Mouse (Mus musculus) skeletal muscle tissue, adult 2 months (tissue): ENCODE results near the gene Htr7.

ENCODE experiments used
- DNase-seq: peaks from one replicate; pipeline ENCODE4 v3.0.0-alpha.2; 2012; ENCODE audit warnings: low read depth, low spot score

Gene Htr7

GRCm38 (mm10) chr19:35957656-35958055 is 99.7 kb downstream of the Htr7 start:
- no peak for DNase-seq

GRCm38 (mm10) chr19:35955698-35956097 is 101.6 kb downstream of the Htr7 start:
- no peak for DNase-seq

GRCm38 (mm10) chr19:35949888-35950287 is 107.4 kb downstream of the Htr7 start:
- DNase-seq: no peak

- DNase-seq: no peak
Measured at GRCm38 (mm10) chr19:35924961-35925495, 132.3 kb downstream of the Htr7 start.

GRCm38 (mm10) chr19:35924418-35924817 is 132.9 kb downstream of the Htr7 start:
- peak; percentile 49 for DNase-seq
